Mouse (Mus musculus): ENCODE data around the gene C330021F23Rik. TPM values are rescaled to one million over a fixed set of nuclear protein-coding genes. Genes with fewer than 3 reads are reported as not detected.
"Not testable (repeated sequence)": the region's sequence is repeated elsewhere in the genome, so short reads cannot be mapped to it uniquely, and the experiment has no call there.

The C330021F23Rik gene
- polyA plus RNA-seq, 1 experiment = not detected

GRCm38 (mm10) chr8:3540076-3540475, 27.7 kb upstream of the C330021F23Rik start:
- H3K4me3 ChIP-seq (ENCODE audit: insufficient read depth, low read depth, low read length) = no peak overlapping the region
- no peak overlapping the region for H3K27ac ChIP-seq (ENCODE audit: insufficient read depth, low read depth, low read length)
- no peaks in the 10 kb centered on the region for H3K4me1 ChIP-seq (ENCODE audit: control insufficient read depth, insufficient read depth, low read length)
- WGBS = 95% methylated on average over 4 of the region's 4 CpGs
- no peak for TF ChIP-seq CTCF (IDR thresholded peaks at IDR 0.05; ENCODE audit: insufficient read depth, low read depth, low read length)
- no peak for TF ChIP-seq POLR2A (IDR thresholded peaks at IDR 0.05; ENCODE audit: insufficient read depth, low read depth, low read length)

GRCm38 (mm10) chr8:3546511-3546910, 21.3 kb upstream of the C330021F23Rik start:
- no peak overlapping the region for H3K4me3 ChIP-seq (ENCODE audit: insufficient read depth, low read depth, low read length)
- no peak overlapping the region for H3K27ac ChIP-seq (ENCODE audit: insufficient read depth, low read depth, low read length)
- WGBS = 92% methylated on average over 2 of the region's 2 CpGs
- TF ChIP-seq POLR2A (IDR thresholded peaks at IDR 0.05; ENCODE audit: insufficient read depth, low read depth, low read length) = no peak
- no peak for TF ChIP-seq CTCF (IDR thresholded peaks at IDR 0.05; ENCODE audit: insufficient read depth, low read depth, low read length)
- no peaks in the 10 kb centered on the region for H3K4me1 ChIP-seq (ENCODE audit: control insufficient read depth, insufficient read depth, low read length)

GRCm38 (mm10) chr8:3552240-3552639, 15.6 kb upstream of the C330021F23Rik start:
- TF ChIP-seq CTCF (IDR thresholded peaks at IDR 0.05; ENCODE audit: insufficient read depth, low read depth, low read length) (no peak), POLR2A (IDR thresholded peaks at IDR 0.05; ENCODE audit: insufficient read depth, low read depth, low read length) (no peak)
- Histone ChIP-seq H3K4me3 (ENCODE audit: insufficient read depth, low read depth, low read length) (no peak overlapping the region), H3K27ac (ENCODE audit: insufficient read depth, low read depth, low read length) (no peak overlapping the region), H3K4me1 (ENCODE audit: control insufficient read depth, insufficient read depth, low read length) (no peaks in the 10 kb centered on the region)
- WGBS = 73% methylated on average over 1 of the region's 1 CpGs

- Histone ChIP-seq H3K27ac (ENCODE audit: insufficient read depth, low read depth, low read length) (no peak overlapping the region), H3K4me3 (ENCODE audit: insufficient read depth, low read depth, low read length) (no peak overlapping the region), H3K4me1 (ENCODE audit: control insufficient read depth, insufficient read depth, low read length) (no peaks in the 10 kb centered on the region)
- TF ChIP-seq POLR2A (IDR thresholded peaks at IDR 0.05; ENCODE audit: insufficient read depth, low read depth, low read length) (no peak), CTCF (IDR thresholded peaks at IDR 0.05; ENCODE audit: insufficient read depth, low read depth, low read length) (no peak)
- 63% methylated on average over 4 of the region's 4 CpGs for whole genome bisulfite sequencing
These were observed 11.7 kb upstream of the C330021F23Rik start for GRCm38 (mm10) chr8:3556114-3556513.

- no peak overlapping the region for H3K4me3 ChIP-seq (ENCODE audit: insufficient read depth, low read depth, low read length)
- 16% methylated on average over 7 of the region's 7 CpGs for WGBS
- no peak for TF ChIP-seq CTCF (IDR thresholded peaks at IDR 0.05; ENCODE audit: insufficient read depth, low read depth, low read length)
- no peak for TF ChIP-seq POLR2A (IDR thresholded peaks at IDR 0.05; ENCODE audit: insufficient read depth, low read depth, low read length)
- no peak overlapping the region for H3K27ac ChIP-seq (ENCODE audit: insufficient read depth, low read depth, low read length)
- H3K4me1 ChIP-seq (ENCODE audit: control insufficient read depth, insufficient read depth, low read length) = no peaks in the 10 kb centered on the region
These were observed 588 bp downstream of the C330021F23Rik start for GRCm38 (mm10) chr8:3568378-3568777.

- H3K4me1 ChIP-seq (ENCODE audit: control insufficient read depth, insufficient read depth, low read length) = no peaks in the 10 kb centered on the region
- no peak for TF ChIP-seq POLR2A (IDR thresholded peaks at IDR 0.05; ENCODE audit: insufficient read depth, low read depth, low read length)
- TF ChIP-seq CTCF (IDR thresholded peaks at IDR 0.05; ENCODE audit: insufficient read depth, low read depth, low read length) = no peak
- 88% methylated on average over 5 of the region's 5 CpGs for WGBS
- no peak overlapping the region for H3K4me3 ChIP-seq (ENCODE audit: insufficient read depth, low read depth, low read length)
- no peak overlapping the region for H3K27ac ChIP-seq (ENCODE audit: insufficient read depth, low read depth, low read length)
These were observed 2.0 kb downstream of the C330021F23Rik start for GRCm38 (mm10) chr8:3569784-3570183.

- WGBS = 95% methylated on average over 3 of the region's 3 CpGs
- Histone ChIP-seq H3K4me3 (ENCODE audit: insufficient read depth, low read depth, low read length) (no peak overlapping the region), H3K4me1 (ENCODE audit: control insufficient read depth, insufficient read depth, low read length) (no peaks in the 10 kb centered on the region), H3K27ac (ENCODE audit: insufficient read depth, low read depth, low read length) (no peak overlapping the region)
- TF ChIP-seq POLR2A (IDR thresholded peaks at IDR 0.05; ENCODE audit: insufficient read depth, low read depth, low read length) (no peak), CTCF (IDR thresholded peaks at IDR 0.05; ENCODE audit: insufficient read depth, low read depth, low read length) (no peak)
These were observed 6.8 kb downstream of the C330021F23Rik start for GRCm38 (mm10) chr8:3574546-3574945.

GRCm38 (mm10) chr8:3576211-3576960, 8.6 kb downstream of the C330021F23Rik start:
- 77% methylated on average over 15 of the region's 15 CpGs for WGBS
- Histone ChIP-seq H3K27ac (ENCODE audit: insufficient read depth, low read depth, low read length) (no peak overlapping the region), H3K4me1 (ENCODE audit: control insufficient read depth, insufficient read depth, low read length) (no peaks in the 10 kb centered on the region), H3K4me3 (ENCODE audit: insufficient read depth, low read depth, low read length) (no peak overlapping the region)
- no peak for TF ChIP-seq CTCF (IDR thresholded peaks at IDR 0.05; ENCODE audit: insufficient read depth, low read depth, low read length)
- TF ChIP-seq POLR2A (IDR thresholded peaks at IDR 0.05; ENCODE audit: insufficient read depth, low read depth, low read length) = no peak

GRCm38 (mm10) chr8:3579390-3580364, 11.9 kb downstream of the C330021F23Rik start:
- H3K27ac ChIP-seq (ENCODE audit: insufficient read depth, low read depth, low read length) = no peak overlapping the region
- H3K4me1 ChIP-seq (ENCODE audit: control insufficient read depth, insufficient read depth, low read length) = no peaks in the 10 kb centered on the region
- no peak for TF ChIP-seq POLR2A (IDR thresholded peaks at IDR 0.05; ENCODE audit: insufficient read depth, low read depth, low read length)
- no peak for TF ChIP-seq CTCF (IDR thresholded peaks at IDR 0.05; ENCODE audit: insufficient read depth, low read depth, low read length)
- 78% methylated on average over 9 of the region's 9 CpGs for WGBS
- H3K4me3 ChIP-seq (ENCODE audit: insufficient read depth, low read depth, low read length) = no peak overlapping the region

- 88% methylated on average over 3 of the region's 3 CpGs for WGBS
- H3K4me1 ChIP-seq (ENCODE audit: control insufficient read depth, insufficient read depth, low read length); H3K4me3 ChIP-seq (ENCODE audit: insufficient read depth, low read depth, low read length); H3K27ac ChIP-seq (ENCODE audit: insufficient read depth, low read depth, low read length): not testable (repeated sequence)
These were observed 14.2 kb downstream of the C330021F23Rik start for GRCm38 (mm10) chr8:3581961-3582360.

All from olfactory bulb, adult 2 months (tissue).